19 mouse cellular contexts compared by ENCODE assay signal in genomic region chr11:120603545-120603944, GRCm38 (mm10). TPM values are rescaled to one million over a fixed set of nuclear protein-coding genes. Genes with fewer than 3 reads are reported as not detected.
"Had no signal": no experiment of that assay in that cellular context is flagged by ENCODE, and none has a peak within 500 bp of the region (broad histone marks: within the 10 kb centered on the region; RNA-seq: fewer than 3 reads in every experiment).

No protein-coding gene starts in this region.

- DNase-seq: kidney, adult 2 months; kidney, postnatal 25 days; layer of hippocampus, adult 9-11 months; lung, adult 18-20 months; lung, postnatal 10 days; lung, postnatal 36 days; midbrain, embryonic 14.5 days; thymus, postnatal 25 days had no signal

- H3K27ac ChIP-seq: kidney, postnatal 0 days; layer of hippocampus, adult 2 months; left cerebral cortex, adult 2 months; lung, embryonic 15.5 days; midbrain, embryonic 10.5 days; stomach, embryonic 15.5 days had no signal

- H3K4me3 ChIP-seq: layer of hippocampus, adult 2 months; left cerebral cortex, adult 2 months; lung, embryonic 15.5 days; megakaryocyte, embryonic 14.5 days; midbrain, embryonic 10.5 days; stomach, embryonic 15.5 days had no signal

- H3K27me3 ChIP-seq: megakaryocyte, embryonic 14.5 days; stomach, embryonic 15.5 days had no signal

- H3K9ac ChIP-seq: lung, embryonic 15.5 days; stomach, embryonic 15.5 days had no signal

- H3K9me3 ChIP-seq: lung, embryonic 15.5 days; megakaryocyte, embryonic 14.5 days; midbrain, embryonic 10.5 days; stomach, embryonic 15.5 days had no signal

- ATAC-seq: intestine, postnatal 0 days had no signal

- H3K4me2 ChIP-seq: lung, embryonic 15.5 days; stomach, embryonic 15.5 days had no signal

RNA-seq across cellular contexts. Expression of gene Npb, which starts 4.7 kb away (rescaled TPM):
- total RNA-seq: left cerebral cortex, postnatal 10 days; midbrain, postnatal 0 days had no signal
- polyA plus RNA-seq: neural tube, embryonic 14.5 days had no signal
